Mouse (Mus musculus): ENCODE measurements around the gene Gpr25.

Gene Gpr25

GRCm38 (mm10) chr1:136260635-136261238 lies at the start of gene Gpr25:
Gene Gpr25 (minus strand): TSS chr1:136260873.
- no peak for DNase-seq

GRCm38 (mm10) chr1:136309193-136309592 lies 48.5 kb upstream of the Gpr25 start:
- DNase-seq: no peak

- peak; percentile 40 for DNase-seq
Measured at GRCm38 (mm10) chr1:136306424-136306823, 45.8 kb upstream of the Gpr25 start.

DNA sequence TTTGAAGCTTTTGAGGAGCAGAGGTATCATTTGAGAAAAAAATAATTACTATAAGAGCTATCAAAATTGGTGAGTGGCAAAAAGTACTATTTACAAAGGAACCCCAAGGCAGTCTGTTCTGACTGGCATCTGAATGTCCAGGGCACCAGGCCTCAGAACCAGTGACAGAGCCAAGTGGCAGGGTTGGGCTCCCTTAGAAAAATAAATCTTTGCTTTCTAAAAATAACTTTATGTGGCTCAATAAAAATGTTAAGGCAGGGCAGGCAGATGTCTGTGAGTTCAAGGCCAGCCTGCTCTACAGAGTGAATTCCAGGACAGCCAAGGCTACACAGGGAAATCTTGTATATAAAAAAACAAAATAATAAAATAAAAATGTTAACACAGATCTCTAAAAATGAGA lies 33.3 kb upstream of the Gpr25 start:
- no peak for DNase-seq

- DNase-seq: no peak
Measured at GRCm38 (mm10) chr1:136289803-136290202, 29.1 kb upstream of the Gpr25 start.

- no peak for DNase-seq
Measured at GRCm38 (mm10) chr1:136277366-136277765, 16.7 kb upstream of the Gpr25 start.

- no peak for DNase-seq
Measured at GRCm38 (mm10) chr1:136268224-136268623, 7.6 kb upstream of the Gpr25 start.

GRCm38 (mm10) chr1:136266127-136266526 lies 5.5 kb upstream of the Gpr25 start:
- DNase-seq: no peak

DNA sequence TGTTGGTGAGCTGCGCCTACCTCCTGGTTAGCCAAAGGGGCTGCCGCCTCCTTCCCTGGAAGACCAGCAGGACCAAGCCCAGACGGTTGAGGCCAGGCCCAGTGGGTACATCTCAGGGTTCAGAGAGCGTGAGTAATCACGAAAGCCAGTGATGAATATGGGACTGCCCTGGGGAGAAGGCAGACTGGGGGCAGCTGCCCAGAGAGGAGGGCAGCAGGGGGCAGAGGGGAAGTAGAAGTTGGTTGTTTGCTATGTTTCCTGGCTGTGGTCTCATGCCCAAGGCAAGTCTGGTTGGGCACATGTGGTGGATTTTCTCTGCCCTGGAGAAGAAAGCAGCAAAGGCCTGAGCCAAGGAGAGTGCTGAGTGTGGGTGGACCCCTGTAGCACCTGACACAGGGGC lies 2.7 kb upstream of the Gpr25 start:
- DNase-seq: peak; percentile 11

DNA sequence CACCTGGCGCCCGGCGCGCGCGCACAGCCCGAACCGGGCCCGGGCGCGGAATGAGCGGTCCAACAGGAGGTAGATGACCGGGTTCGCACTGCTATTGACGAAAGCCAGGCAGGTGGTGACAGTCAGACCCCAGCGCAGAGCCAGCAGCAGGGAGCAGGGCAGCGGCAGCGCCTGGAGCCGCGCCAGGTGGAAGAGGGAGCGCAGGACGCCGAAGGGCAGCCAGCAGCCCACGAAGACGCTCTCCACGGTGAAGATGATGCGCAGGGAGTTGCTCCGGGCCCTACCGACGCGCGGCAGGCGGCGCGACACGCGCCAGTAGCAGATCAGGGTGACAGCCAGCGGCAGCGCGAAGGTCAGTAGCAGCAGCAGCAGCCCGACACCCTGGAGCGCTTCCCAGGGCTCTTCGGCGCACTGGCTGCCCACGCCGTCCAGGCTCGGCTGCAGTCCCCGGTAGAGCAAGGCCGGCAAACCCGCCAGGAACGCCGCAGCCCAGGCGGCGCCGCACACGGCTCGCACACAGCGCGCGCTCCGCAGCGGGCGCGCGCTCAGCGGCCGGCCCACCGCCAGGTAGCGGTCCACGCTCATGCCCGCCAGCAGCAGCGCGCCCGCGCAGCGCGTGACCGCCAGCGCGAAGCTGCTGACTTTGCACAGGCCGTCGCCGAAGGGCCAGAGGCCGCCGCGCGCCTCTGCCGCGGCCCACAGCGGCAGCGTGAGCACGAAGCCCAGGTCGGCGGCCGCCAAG lies 609 bp downstream of the Gpr25 start:
- peak; percentile 88 for DNase-seq

DNA sequence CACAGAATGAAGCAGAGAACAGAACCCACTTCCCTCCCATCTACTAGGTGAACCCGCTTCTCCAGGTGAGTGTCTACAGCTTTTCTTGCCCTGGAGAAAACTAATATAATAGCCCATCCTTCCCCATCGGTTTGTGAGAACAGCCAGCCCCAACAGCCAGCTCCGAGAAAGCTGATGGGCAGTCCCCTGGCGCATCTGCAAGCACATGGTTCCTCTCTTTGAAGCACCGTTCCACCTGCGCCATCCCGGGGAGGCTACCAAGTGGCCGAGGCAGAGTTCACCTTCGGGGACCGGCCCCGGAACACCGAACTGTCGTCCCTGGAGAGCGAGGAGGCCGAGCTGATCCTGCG lies 1.2 kb downstream of the Gpr25 start:
- DNase-seq: no peak

GRCm38 (mm10) chr1:136258495-136258894 lies 2.2 kb downstream of the Gpr25 start:
- peak; percentile 31 for DNase-seq

DNA sequence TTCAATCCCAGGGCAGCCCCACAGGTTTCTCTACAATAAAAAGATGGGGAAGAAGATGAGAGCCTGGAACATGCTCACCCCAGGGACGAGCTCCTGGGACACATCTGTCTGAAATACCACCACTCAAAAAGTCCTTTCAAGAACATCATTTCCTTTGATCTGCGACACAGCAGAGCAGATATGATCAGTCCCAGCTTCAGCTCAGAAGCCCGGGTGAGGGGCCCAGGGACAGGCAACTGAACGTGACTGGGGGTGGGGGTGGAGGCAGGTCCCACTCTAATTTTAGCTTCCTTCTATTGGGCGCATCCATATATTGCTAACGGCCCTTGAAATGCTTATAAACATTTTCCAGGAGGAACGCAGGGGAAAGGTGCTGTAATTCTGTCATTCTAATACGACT lies 5.0 kb downstream of the Gpr25 start:
- no peak for DNase-seq

- no peak for DNase-seq
Measured at GRCm38 (mm10) chr1:136255174-136255573, 5.5 kb downstream of the Gpr25 start.

- no peak for DNase-seq
Measured at GRCm38 (mm10) chr1:136254503-136255065, 6.1 kb downstream of the Gpr25 start.

DNA sequence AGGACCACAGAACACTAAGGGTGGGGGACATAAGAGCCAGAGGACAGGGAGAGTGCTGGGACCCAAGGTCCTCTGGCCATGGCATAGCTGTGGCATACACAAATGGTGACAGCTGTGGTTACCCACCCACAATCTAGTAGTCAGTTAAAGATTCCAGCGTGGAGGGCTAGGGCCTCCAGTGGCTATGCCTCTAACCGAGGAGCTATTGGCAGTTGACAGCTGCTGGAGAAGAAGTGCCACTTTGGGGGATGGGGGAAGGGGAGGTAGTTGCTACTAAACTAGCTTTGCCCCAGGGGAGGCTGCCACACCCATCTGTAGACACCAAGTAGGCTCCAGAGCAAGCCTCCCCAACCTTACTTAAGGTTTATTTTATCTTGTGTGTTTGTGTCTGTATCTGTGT lies 7.2 kb downstream of the Gpr25 start:
- no peak for DNase-seq

GRCm38 (mm10) chr1:136249662-136250061 lies 11.0 kb downstream of the Gpr25 start:
- DNase-seq: no peak

GRCm38 (mm10) chr1:136247393-136247792 lies 13.3 kb downstream of the Gpr25 start:
- no peak for DNase-seq

GRCm38 (mm10) chr1:136244469-136244868 lies 16.2 kb downstream of the Gpr25 start:
- DNase-seq: no peak

GRCm38 (mm10) chr1:136241801-136242200 lies 18.9 kb downstream of the Gpr25 start:
- DNase-seq: no peak

- DNase-seq: no peak
Measured at GRCm38 (mm10) chr1:136238495-136238894, 22.2 kb downstream of the Gpr25 start.

DNA sequence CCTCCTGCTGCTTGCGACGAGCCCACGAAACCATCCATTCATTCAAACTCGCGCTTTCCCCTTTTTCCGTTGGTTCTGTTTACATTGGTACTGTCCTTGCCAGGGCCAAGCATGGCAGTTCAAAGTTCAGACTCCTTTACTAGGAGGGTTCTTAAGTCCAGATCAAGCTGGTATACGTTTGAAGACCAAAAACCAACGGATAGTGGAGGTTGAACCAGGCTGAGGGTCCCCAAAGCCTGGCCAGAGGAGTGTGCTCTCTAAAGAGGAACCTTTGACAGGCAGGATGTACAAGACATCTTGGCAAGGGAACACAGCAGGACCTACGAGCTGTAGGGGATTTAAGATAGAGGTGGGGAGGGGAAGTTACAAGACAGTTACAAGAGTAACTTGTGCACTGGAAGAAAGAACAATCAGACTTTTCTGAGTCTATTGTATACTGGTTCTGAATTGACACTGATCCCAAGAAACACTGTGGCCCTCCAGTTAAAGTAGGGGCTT lies 26.0 kb downstream of the Gpr25 start:
- no peak for DNase-seq

DNA sequence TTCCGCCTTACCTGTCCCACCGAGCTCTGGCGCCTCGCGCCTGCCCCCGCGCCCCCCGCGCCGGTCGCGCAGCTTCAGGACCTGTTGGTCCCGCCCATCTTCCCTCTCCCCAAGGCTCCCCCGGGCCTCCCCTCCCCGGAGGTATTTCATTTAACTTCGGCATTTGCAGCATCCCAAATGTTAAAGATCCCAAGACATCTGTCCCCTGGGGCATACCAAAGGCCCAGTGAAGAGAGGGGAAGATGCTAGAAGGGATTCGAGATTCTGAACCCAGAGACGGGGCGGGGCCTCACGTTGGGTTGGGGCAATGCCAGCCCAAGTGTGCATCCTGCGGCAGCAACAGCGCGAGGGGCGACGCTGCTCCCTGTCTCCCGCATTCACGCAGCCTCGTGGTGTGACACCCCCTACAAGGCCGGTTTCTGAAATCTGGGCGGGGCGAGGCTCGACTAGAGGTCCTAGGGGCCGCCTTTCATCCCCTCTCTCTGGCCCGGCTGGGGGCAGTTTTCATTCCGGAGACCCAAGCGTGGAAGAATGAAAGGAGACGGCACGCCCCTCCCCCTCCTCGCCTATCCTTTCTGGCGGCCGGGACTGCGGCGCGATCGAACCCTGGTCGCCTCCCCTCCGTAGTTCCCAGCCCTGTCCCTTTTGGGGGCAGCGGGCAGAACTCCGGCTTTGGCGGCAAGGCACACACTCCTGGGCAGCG lies 26.6 kb downstream of the Gpr25 start, which contains the start of gene Inava:
Inava (minus strand) TSS at position 373 of the 703 bp plus-strand sequence.
- DNase-seq: peak; percentile 31
